Mouse (Mus musculus): Measurements from ENCODE around the gene Gpm6a. TPM values are rescaled to one million over a fixed set of nuclear protein-coding genes. Genes with fewer than 3 reads are reported as not detected.
"Not testable (repeated sequence)": the region's sequence is repeated elsewhere in the genome, so short reads cannot be mapped to it uniquely, and the experiment has no call there.

Gpm6a gene
- total RNA-seq, 4 experiments from 2014 or later = 6.5 to 13.2 (median 10.4) TPM

GRCm38 (mm10) chr8:55012228-55012627 lies 57.6 kb downstream of the Gpm6a start:
- DNase-seq (ENCODE audit: low spot score) = no peak

- no peak for DNase-seq (ENCODE audit: low spot score)
Observed at GRCm38 (mm10) chr8:55017071-55017470, 62.4 kb downstream of the Gpm6a start.

- no peak for DNase-seq (ENCODE audit: low spot score)
Observed at GRCm38 (mm10) chr8:55025851-55026660, 71.4 kb downstream of the Gpm6a start.

GRCm38 (mm10) chr8:55026661-55027000 lies 72.0 kb downstream of the Gpm6a start:
- no peak for DNase-seq (ENCODE audit: low spot score)

DNA sequence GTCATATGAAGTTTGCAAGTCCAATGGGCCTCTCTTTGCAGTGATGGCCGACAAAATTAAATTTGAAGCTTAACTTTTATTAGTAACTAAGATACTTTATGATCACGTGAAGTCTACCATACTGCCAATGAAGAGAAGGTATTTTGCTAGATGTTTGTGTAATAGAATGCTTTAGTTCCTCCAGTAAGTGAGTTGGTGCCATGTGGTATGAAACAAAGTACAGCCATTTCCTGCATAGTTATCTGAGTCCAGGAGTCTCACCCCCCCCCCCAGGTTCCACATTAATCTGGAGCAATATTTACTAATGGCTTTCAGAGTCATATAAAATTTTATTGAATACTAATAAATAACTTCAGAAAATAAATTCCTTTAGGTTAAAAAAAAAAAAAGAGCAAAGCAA lies 73.7 kb downstream of the Gpm6a start:
- DNase-seq (ENCODE audit: low spot score) = no peak

DNA sequence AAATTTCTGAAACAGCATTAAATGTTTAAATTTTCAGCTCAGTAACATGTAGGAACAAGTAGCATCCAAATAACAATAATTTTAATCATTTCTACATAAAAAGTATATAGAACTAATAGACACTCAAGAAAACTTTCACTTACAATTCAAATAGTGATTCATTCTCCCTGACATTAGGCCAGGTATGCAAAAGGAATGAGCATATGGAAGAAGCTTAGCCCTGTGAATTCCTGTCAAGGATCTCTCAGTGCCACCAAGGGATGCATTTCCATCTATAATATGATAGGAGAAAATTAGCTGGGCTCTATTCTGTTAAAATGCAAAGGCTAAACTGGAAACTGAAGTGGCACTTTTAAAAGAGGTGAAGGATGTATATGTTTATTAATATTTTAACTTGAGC lies 76.5 kb downstream of the Gpm6a start:
- no peak for DNase-seq (ENCODE audit: low spot score)

GRCm38 (mm10) chr8:55034309-55034708 lies 79.7 kb downstream of the Gpm6a start:
- no peak for DNase-seq (ENCODE audit: low spot score)

DNA sequence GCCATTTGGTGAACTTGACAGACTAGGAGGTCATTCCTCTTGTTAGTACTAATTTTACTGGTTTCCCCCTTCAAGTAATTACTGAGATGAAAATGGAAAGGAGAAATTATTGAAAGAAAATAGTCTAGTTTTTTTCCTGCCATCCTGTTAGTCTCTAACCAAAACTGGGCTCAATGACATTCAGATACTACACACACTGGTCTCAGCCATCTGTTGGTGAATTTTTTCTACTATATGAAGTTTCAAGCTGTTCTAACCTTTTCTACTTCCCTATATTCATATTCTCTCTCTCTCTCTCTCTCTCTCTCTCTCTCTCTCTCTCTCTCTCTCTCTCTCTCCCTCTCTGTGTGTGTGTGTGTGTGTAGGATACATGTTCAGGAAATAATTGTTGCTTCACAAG lies 80.8 kb downstream of the Gpm6a start:
- DNase-seq (ENCODE audit: low spot score) = no peak

DNA sequence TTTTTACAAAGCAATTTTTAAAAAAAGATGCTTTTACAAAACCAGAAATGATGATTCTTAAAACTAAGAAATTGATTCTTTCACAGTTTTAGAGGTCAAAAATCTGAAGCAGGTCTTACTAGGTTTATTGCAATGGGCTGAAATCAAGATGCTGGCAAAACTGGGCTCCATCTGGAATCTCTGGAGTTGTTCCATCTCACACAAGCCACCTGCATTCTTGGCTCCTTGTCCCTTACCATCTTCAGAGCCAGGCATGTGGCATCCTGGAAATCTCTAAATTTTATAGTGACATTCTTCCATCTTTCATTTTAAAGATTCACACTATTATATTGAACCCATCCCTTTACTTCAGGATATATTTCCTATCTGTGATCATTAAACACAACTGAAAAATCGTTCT lies 88.3 kb downstream of the Gpm6a start:
- DNase-seq (ENCODE audit: low spot score) = no peak

GRCm38 (mm10) chr8:55048396-55048795 lies 93.8 kb downstream of the Gpm6a start:
- no peak for DNase-seq (ENCODE audit: low spot score)

GRCm38 (mm10) chr8:55049979-55050378 lies 95.3 kb downstream of the Gpm6a start:
- DNase-seq (ENCODE audit: low spot score) = no peak

GRCm38 (mm10) chr8:55068811-55069210 lies 114.2 kb downstream of the Gpm6a start:
- DNase-seq (ENCODE audit: low spot score) = not testable (repeated sequence)

- no peak for DNase-seq (ENCODE audit: low spot score)
Observed at GRCm38 (mm10) chr8:55073481-55073880, 118.8 kb downstream of the Gpm6a start.

DNA sequence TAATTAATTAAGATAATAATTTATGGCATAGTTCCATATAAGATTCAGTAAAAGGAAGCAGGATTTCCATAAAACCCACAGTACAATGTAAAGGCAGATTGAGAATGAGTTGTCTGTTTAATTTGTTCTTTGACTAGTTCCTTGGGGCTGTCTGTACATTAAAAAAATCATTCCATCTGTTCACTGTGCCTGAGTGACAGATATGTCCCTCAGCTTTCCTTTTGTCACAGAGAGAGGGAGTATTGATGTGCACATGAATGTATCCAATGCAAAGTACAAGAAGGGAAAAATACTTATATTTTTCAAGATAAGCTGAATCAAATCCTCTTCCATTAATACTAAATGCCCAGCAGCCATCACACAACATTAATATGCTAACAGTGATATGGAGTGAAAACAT lies 147.6 kb downstream of the Gpm6a start:
- no peak for DNase-seq (ENCODE audit: low spot score)

DNA sequence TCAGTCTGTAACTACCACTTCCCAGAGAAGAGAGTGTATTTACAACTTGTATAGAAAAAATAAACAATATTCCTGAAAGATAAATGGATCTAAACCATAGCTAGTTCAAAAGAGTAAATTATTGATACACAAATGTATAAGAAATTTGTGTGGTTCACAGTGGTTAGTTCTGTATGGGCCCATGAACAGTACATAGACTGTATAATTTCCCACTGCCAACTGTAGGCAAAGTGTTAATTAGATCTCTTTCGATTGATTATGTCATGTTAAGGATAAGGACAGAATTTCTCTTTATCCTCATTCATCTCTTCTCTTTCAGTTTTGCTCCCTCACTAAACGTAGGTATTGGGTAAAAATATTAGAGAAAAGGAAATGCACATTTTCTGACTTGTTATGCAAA lies 148.4 kb downstream of the Gpm6a start:
- DNase-seq (ENCODE audit: low spot score) = no peak

DNA sequence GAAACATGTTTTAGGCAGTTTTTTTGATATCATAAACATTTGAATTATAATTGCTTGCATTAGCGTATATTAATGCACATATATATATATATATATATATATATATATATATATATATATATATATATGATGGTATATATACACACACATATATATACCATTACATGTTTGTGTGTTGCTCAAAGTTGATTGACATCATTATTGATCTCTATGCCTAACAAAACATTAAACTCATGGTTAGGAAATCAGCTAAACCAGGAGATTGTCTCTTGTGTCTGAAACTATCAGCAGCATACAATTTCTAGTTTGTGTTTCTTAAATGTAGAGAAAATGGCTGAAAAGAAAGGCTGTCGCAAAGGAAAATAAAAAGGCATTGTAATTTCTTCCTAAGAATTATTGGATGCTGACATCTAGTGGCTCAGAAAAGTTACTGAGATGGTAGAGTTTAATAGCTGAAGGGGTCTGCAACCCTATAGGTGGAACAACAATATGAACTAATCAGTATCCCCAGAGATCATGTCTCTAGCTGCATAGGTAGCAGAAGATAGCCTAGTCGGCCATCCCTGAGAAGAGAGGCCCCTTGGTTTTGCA lies 149.3 kb downstream of the Gpm6a start:
- DNase-seq (ENCODE audit: low spot score) = no peak

Other genes with a start within 250 kb of the Gpm6a start
- gene Wdr17, start 67.7 kb upstream of the Gpm6a start, total RNA-seq (2022) = 1 to 10 TPM in 1 of 4 experiments, under 1 TPM in 1, not detected in 2; 0.16 to 1.6 TPM